Mouse (Mus musculus) brown adipose tissue, adult 24 weeks (tissue): ENCODE measurements around the gene Irf3. TPM values are rescaled to one million over a fixed set of nuclear protein-coding genes. Genes with fewer than 3 reads are reported as not detected.

Experiments used
- H3K27ac ChIP-seq: fragments of 200-500 bp; replicated peaks from 2 replicates; pipeline ENCODE4 v1.5.1; 2012; ENCODE audit warnings: low read depth, mild to moderate bottlenecking, low read length
- H3K4me1 ChIP-seq: fragments of 200-500 bp; 2 replicates; pipeline ENCODE4 v1.6.1; 2012; ENCODE audit warnings: low read length, mixed read lengths; ENCODE audit not compliant: control insufficient read depth, insufficient read depth, insufficient read length
- H3K4me3 ChIP-seq: fragments of 200-500 bp; 2 replicates; pipeline ENCODE4 v1.5.1; 2012; ENCODE audit warnings: low read depth, mild to moderate bottlenecking, low read length, moderate library complexity; ENCODE audit not compliant: insufficient read depth
- polyA plus RNA-seq: library from polyadenylated mRNA; stranded (reverse); fragments of >200 nt; gene quantifications from 2 replicates; pipeline ENCODE4 v1.2.4, GENCODE M21; 2012; ENCODE audit not compliant: missing spikeins, insufficient read depth, insufficient read length

The Irf3 gene
- polyA plus RNA-seq, 1 experiment, result 40.8 TPM

GRCm38 (mm10) chr7:45048001-45048890 is 50.8 kb downstream of the Irf3 start:
- Histone ChIP-seq H3K4me3 (no peak overlapping the region), H3K4me1 (peaks cover 5% of the 10 kb centered on the region), H3K27ac (no peak overlapping the region)

DNA sequence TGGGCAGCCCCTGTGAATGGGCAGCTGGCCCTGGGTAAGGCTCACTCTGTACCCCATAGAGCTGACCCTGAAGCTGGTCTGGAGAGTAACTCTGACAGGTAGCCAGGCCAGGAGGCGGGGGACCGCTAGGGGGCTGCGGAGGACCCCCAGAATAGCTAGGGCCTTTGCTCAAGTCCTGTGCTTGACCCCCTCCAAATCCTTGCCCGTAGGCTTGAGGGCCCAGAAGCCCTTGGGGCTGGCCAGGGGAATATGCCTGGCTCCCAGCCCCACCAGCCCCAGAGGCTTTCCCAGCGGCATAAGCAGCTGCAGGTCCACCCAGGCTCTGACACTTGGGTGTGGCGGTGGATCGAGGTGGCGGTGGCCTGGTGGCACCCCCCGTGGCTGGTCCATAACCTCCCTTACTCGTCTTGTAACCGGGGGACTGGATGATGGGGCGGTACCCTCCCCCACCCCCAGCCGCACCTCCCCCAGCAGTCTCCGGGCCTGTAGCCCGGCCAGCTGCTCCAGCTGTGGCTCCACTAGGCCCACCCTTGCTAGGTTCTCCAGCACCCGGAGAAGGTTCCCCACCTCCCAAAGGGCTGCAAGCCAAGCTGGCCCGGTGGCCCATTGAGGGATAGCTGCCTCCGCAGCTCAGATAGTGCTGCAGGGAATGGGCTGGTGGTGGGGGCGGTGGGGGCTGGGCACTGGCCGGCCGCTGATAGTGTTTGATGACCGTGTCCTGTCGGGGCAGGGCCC is 51.6 kb downstream of the Irf3 start:
- Histone ChIP-seq H3K27ac (no peak overlapping the region), H3K4me1 (peaks cover 5% of the 10 kb centered on the region)

GRCm38 (mm10) chr7:45050945-45051600 is 53.6 kb downstream of the Irf3 start:
- peaks cover 5% of the 10 kb centered on the region for H3K4me1 ChIP-seq
- peak overlapping the region; percentile 96 for H3K4me3 ChIP-seq
- no peak overlapping the region for H3K27ac ChIP-seq

More for the DNA sequence above, 51.6 kb downstream of the Irf3 start:
- no peak overlapping the region for H3K4me3 ChIP-seq

DNA sequence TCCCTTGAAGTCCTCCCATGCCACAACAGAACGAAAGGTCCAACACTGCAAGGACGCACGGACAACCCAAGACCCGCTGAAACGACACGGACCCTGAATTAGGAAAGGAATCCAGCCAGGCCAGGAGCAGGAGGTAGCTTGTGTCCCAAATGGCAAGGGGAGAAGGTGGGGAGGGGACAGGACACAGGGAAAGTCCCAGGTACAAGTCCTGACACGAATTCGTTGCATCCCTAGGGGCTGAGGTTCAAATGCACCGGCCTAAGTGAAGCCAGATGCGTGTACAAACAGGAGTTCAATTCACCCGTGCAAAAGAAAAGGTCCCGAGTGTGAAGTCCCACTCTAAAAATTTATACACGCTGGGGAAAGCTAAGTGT is 54.1 kb downstream of the Irf3 start:
- H3K4me1 ChIP-seq, result peaks cover 5% of the 10 kb centered on the region
- no peak overlapping the region for H3K27ac ChIP-seq
- peak overlapping the region; percentile 96 for H3K4me3 ChIP-seq

Other genes starting within 250 kb of the Irf3 start
- gene Vrk3, start 249.2 kb upstream of the Irf3 start, polyA plus RNA-seq, result 10.9 and 19.7 TPM in 2 replicates
- not detected in 2 replicates for gene Zfp473, start 246.6 kb upstream of the Irf3 start, polyA plus RNA-seq
- gene Nup62, start 181.6 kb upstream of the Irf3 start, polyA plus RNA-seq, result 8.2 and 17.3 TPM in 2 replicates
- gene Il4i1, start 181.3 kb upstream of the Irf3 start, polyA plus RNA-seq, result 0.54 and 1.2 TPM in 2 replicates
- gene Atf5, start 181.0 kb upstream of the Irf3 start, polyA plus RNA-seq, result 252 and 500 TPM in 2 replicates
- gene Akt1s1, start 148.7 kb upstream of the Irf3 start, polyA plus RNA-seq, result 42.8 and 49.8 TPM in 2 replicates
- 24.5 and 28.2 TPM in 2 replicates for gene Tbc1d17, start 148.6 kb upstream of the Irf3 start, polyA plus RNA-seq
- 15.7 and 20.2 TPM in 2 replicates for gene Pnkp, start 140.5 kb upstream of the Irf3 start, polyA plus RNA-seq
- 68.5 and 73.6 TPM in 2 replicates for gene Ptov1, start 127.9 kb upstream of the Irf3 start, polyA plus RNA-seq
- gene Med25, start 104.9 kb upstream of the Irf3 start, polyA plus RNA-seq, result 21.6 and 21.8 TPM in 2 replicates
- 12.7 and 17.1 TPM in 2 replicates for gene Fuz, start 101.6 kb upstream of the Irf3 start, polyA plus RNA-seq
- 21.5 and 23.0 TPM in 2 replicates for gene Ap2a1, start 68.2 kb upstream of the Irf3 start, polyA plus RNA-seq
- gene Tsks, start 54.4 kb upstream of the Irf3 start, polyA plus RNA-seq, result not detected in 2 replicates
- 0.58 and 0.75 TPM in 2 replicates for gene Cpt1c, start 22.8 kb upstream of the Irf3 start, polyA plus RNA-seq
- 47.1 and 73.7 TPM in 2 replicates for gene Prmt1, start 11.1 kb upstream of the Irf3 start, polyA plus RNA-seq
- 8.9 and 9.1 TPM in 2 replicates for gene Bcl2l12, start 1.1 kb downstream of the Irf3 start, polyA plus RNA-seq
- gene Scaf1, start 18.7 kb downstream of the Irf3 start, polyA plus RNA-seq, result 26.3 and 27.5 TPM in 2 replicates
- gene Rras, start 20.3 kb downstream of the Irf3 start, polyA plus RNA-seq, result 76.5 and 82.6 TPM in 2 replicates
- 4.8 and 5.4 TPM in 2 replicates for gene Prr12, start 55.2 kb downstream of the Irf3 start, polyA plus RNA-seq
- 24.3 and 26.8 TPM in 2 replicates for gene Nosip, start 64.8 kb downstream of the Irf3 start, polyA plus RNA-seq
- 17.2 and 33.8 TPM in 2 replicates for gene Prrg2, start 65.0 kb downstream of the Irf3 start, polyA plus RNA-seq
- gene Rcn3, start 94.6 kb downstream of the Irf3 start, polyA plus RNA-seq, result 12.7 and 16.4 TPM in 2 replicates
- gene Fcgrt, start 106.2 kb downstream of the Irf3 start, polyA plus RNA-seq, result 167 and 170 TPM in 2 replicates
- gene Rps11, start 126.8 kb downstream of the Irf3 start, polyA plus RNA-seq, result 1,258 and 1,344 TPM in 2 replicates
- 1,142 and 1,278 TPM in 2 replicates for gene Rpl13a, start 131.1 kb downstream of the Irf3 start, polyA plus RNA-seq
- gene Gm45713, start 138.6 kb downstream of the Irf3 start, polyA plus RNA-seq, result not detected in 2 replicates
- gene Flt3l, start 138.8 kb downstream of the Irf3 start, polyA plus RNA-seq, result 5.9 and 6.8 TPM in 2 replicates
- 50.5 and 66.3 TPM in 2 replicates for gene Pih1d1, start 156.7 kb downstream of the Irf3 start, polyA plus RNA-seq
- 28.0 and 30.9 TPM in 2 replicates for gene Aldh16a1, start 156.9 kb downstream of the Irf3 start, polyA plus RNA-seq
- not detected in 2 replicates for gene Slc17a7, start 166.3 kb downstream of the Irf3 start, polyA plus RNA-seq
- not detected in 2 replicates for gene Gfy, start 181.9 kb downstream of the Irf3 start, polyA plus RNA-seq
- not detected in 2 replicates for gene Pth2, start 183.3 kb downstream of the Irf3 start, polyA plus RNA-seq
- not detected in 2 replicates for gene Ccdc155, start 207.2 kb downstream of the Irf3 start, polyA plus RNA-seq
- gene Dkkl1, start 214.5 kb downstream of the Irf3 start, polyA plus RNA-seq, result not detected in 2 replicates
- 3.2 and 4.9 TPM in 2 replicates for gene Tead2, start 218.1 kb downstream of the Irf3 start, polyA plus RNA-seq
- 4.1 and 4.5 TPM in 2 replicates for gene Cd37, start 241.5 kb downstream of the Irf3 start, polyA plus RNA-seq
- not detected in 2 replicates for gene Slc6a16, start 243.4 kb downstream of the Irf3 start, polyA plus RNA-seq